Mouse (Mus musculus): ENCODE results near the gene Camkv. TPM values are rescaled to one million over a fixed set of nuclear protein-coding genes. Genes with fewer than 3 reads are reported as not detected.

Camkv gene
- polyA plus RNA-seq, 1 experiment: 459 TPM

DNA sequence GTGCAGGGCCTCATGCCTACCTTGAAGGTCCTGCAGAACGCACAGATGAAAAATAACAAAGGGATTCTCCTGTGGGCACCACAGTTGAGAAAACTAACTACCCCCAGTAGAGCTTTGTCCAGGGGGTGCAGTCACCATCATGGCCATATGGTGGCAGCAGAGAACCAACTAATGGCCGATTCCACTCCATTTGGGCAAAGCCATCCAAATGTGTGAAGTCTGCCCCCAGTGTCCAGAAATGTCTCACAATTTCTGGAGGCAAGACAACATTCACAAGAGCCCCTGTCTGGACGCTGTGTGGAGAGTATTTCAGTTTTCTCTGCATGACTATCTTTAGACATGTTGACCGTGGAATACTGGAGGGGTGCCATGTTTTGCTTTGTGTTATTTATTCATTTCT is 30.7 kb upstream of the Camkv start:
- H3K4me3 ChIP-seq (ENCODE audit: insufficient read depth, low read length): no peak overlapping the region
- no peak overlapping the region for H3K27ac ChIP-seq (ENCODE audit: insufficient read depth, low read length)
- H3K4me1 ChIP-seq (ENCODE audit: control insufficient read depth, insufficient read depth, low read length): no peaks in the 10 kb centered on the region; the same call in 1 of the 2 replicates
- TF ChIP-seq CTCF (IDR thresholded peaks at IDR 0.05; ENCODE audit: extremely low read depth, insufficient read depth, low read length) (peak; percentile 98), POLR2A (IDR thresholded peaks at IDR 0.05; ENCODE audit: extremely low read depth, insufficient read depth, low read length) (no peak)

DNA sequence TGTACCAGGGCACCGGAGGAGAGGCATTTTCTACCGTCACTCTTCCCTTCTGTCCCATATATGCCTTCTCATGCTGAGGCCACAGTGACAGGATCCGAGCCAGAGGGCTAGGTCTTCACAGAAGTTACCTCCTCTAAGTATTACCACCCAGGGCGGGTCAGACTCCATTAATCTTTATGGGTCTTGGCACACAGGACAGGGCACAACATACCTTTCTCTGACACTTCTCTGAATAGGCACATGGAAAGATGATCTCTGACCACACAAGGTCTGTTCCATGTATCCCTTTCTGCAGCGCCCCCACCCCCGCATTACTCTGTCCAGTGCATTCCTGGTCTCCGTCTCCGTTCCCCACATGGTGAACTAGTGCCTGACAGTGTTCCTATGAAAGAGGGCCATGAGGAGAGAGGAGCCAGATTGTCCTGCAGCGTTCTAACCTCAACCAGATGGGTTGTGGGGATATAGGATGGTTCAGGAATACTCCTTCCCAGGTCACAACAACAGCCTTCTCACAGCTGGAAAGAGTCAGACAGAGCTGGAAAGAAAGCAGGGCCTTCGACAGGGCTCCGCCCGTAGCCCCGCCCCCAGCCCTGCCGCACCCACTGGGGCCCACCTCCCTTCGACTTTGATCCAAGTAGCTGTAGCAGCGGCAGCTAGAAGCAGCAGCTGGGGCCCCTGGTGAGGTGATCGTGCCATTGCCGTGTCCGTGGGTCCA is 29.1 kb upstream of the Camkv start, which contains the start of gene Mst1r:
Gene Mst1r (plus strand): TSS at position 622 of the 715 bp plus-strand sequence.
- no peak for TF ChIP-seq CTCF (IDR thresholded peaks at IDR 0.05; ENCODE audit: extremely low read depth, insufficient read depth, low read length)
- no peak for TF ChIP-seq POLR2A (IDR thresholded peaks at IDR 0.05; ENCODE audit: extremely low read depth, insufficient read depth, low read length)
- Histone ChIP-seq H3K4me3 (ENCODE audit: insufficient read depth, low read length) (no peak within 1 kb of the TSS), H3K27ac (ENCODE audit: insufficient read depth, low read length) (no peak within 1 kb of the TSS), H3K4me1 (ENCODE audit: control insufficient read depth, insufficient read depth, low read length) (no peaks in the 10 kb centered on the region; the same call in 1 of the 2 replicates)

DNA sequence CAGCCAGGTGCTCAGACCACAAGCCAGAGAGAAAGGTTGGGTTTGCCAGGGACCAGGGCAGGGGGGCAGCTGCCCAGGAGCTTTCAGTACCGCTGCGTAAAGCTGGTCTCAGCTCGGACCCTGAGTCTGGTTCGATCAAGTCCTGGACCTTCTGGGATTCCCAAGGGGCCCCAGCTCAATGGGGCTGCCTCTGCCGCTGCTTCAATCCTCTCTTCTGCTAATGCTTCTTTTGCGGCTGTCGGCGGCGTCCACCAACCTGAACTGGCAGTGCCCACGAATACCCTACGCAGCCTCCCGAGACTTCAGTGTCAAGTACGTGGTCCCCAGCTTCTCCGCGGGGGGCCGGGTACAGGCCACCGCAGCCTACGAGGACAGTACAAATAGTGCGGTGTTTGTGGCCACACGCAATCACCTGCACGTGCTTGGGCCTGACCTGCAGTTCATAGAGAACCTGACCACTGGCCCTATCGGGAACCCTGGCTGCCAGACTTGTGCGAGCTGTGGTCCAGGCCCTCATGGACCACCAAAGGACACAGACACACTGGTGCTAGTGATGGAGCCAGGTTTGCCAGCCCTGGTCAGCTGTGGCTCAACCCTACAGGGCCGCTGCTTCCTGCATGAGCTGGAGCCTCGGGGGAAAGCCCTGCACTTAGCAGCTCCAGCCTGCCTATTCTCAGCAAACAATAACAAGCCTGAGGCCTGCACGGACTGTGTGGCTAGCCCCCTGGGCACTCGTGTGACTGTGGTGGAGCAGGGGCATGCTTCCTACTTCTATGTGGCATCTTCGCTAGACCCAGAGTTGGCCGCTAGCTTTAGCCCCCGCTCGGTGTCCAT is 28.3 kb upstream of the Camkv start:
- H3K27ac ChIP-seq (ENCODE audit: insufficient read depth, low read length): no peak overlapping the region
- no peak overlapping the region for H3K4me3 ChIP-seq (ENCODE audit: insufficient read depth, low read length)
- no peak for TF ChIP-seq CTCF (IDR thresholded peaks at IDR 0.05; ENCODE audit: extremely low read depth, insufficient read depth, low read length)
- TF ChIP-seq POLR2A (IDR thresholded peaks at IDR 0.05; ENCODE audit: extremely low read depth, insufficient read depth, low read length): no peak
- no peaks in the 10 kb centered on the region; the same call in 1 of the 2 replicates for H3K4me1 ChIP-seq (ENCODE audit: control insufficient read depth, insufficient read depth, low read length)

DNA sequence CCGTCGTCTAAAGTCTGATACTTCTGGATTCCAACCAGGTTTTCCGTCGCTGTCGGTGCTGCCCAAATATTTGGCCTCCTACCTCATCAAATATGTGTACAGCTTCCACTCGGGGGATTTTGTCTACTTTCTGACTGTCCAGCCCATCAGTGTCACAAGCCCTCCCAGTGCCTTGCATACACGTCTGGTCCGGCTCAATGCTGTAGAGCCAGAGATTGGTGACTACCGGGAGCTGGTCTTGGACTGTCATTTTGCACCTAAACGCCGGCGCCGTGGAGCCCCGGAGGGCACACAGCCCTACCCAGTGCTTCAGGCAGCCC is 27.7 kb upstream of the Camkv start:
- H3K27ac ChIP-seq (ENCODE audit: insufficient read depth, low read length): no peak overlapping the region
- H3K4me1 ChIP-seq (ENCODE audit: control insufficient read depth, insufficient read depth, low read length): no peaks in the 10 kb centered on the region; the same call in 1 of the 2 replicates
- TF ChIP-seq CTCF (IDR thresholded peaks at IDR 0.05; ENCODE audit: extremely low read depth, insufficient read depth, low read length): no peak
- no peak for TF ChIP-seq POLR2A (IDR thresholded peaks at IDR 0.05; ENCODE audit: extremely low read depth, insufficient read depth, low read length)
- no peak overlapping the region for H3K4me3 ChIP-seq (ENCODE audit: insufficient read depth, low read length)

DNA sequence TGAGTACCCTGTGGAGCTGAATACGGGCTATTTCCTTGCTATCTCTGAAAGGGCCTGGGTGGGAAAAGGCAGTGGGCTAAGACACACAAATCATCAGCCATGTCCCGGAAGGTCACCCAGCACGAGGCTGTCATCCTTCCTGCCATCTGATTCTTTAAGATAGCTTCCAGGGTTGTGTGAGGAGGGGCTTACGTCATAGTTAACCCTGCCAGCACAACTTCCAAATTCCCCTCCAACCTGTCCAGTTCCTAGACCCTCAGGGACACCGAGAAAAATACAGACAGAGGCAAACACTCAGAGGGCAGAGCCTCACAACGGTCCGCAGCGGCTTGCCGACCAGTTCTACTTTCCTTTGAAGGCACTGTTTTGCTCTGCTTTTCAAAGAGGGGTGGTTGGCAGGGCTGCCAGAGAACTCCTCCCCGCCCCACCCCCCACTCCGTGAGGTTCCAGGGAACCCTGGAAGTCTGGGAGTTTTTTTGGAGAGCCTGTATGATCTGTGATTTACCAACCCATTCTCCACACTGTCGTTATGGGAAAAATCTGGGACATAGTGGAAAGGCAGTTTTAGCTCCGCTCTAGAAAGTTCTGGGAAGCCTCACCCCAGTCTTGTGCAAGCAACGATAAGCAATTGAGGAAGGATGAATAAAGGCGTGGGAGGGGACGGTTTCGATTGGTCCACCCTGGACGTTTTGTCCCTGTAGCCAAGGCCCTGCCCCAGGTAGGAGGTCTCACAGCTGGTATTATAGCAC is 26.9 kb upstream of the Camkv start:
- no peaks in the 10 kb centered on the region; the same call in 1 of the 2 replicates for H3K4me1 ChIP-seq (ENCODE audit: control insufficient read depth, insufficient read depth, low read length)
- H3K27ac ChIP-seq (ENCODE audit: insufficient read depth, low read length): no peak overlapping the region
- no peak overlapping the region for H3K4me3 ChIP-seq (ENCODE audit: insufficient read depth, low read length)
- TF ChIP-seq POLR2A (IDR thresholded peaks at IDR 0.05; ENCODE audit: extremely low read depth, insufficient read depth, low read length) (no peak), CTCF (IDR thresholded peaks at IDR 0.05; ENCODE audit: extremely low read depth, insufficient read depth, low read length) (no peak)

DNA sequence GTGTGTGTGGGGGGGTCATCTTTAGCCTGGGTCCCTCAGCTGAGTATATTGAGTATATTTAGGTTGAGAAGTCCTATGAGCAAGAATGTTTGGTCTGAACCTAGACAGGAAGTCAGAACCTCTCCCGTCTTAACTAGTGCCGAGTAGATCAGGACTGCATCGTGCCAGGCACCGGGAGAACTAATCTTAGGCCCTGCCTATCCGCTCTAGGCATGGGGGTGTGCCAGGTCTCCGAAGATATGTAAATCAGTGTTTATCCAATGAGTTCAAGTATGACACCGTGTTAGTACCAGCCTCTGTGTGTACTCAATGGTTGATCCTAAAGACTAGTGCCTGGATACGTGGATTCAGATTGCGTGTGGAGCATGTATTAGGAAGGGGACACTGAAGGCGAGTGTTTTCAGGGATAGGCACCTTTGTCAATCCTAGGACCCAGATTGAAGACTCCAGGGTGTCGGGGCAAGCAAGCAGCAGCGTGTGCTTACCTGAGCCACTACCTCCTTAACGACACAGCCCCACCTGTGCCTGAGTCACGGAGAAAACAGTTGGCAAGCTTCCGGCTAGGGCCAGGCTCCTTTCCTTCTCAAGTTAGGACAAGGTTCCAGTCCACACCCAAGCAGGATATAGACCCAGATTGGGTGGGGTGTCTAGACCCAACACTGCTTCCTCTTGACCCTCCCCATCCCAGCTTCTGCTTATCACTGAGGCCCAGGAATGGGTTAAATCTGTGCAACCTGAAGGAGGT is 25.3 kb upstream of the Camkv start:
- no peak overlapping the region for H3K4me3 ChIP-seq (ENCODE audit: insufficient read depth, low read length)
- no peak overlapping the region for H3K27ac ChIP-seq (ENCODE audit: insufficient read depth, low read length)
- TF ChIP-seq POLR2A (IDR thresholded peaks at IDR 0.05; ENCODE audit: extremely low read depth, insufficient read depth, low read length) (no peak), CTCF (IDR thresholded peaks at IDR 0.05; ENCODE audit: extremely low read depth, insufficient read depth, low read length) (no peak)
- no peaks in the 10 kb centered on the region for H3K4me1 ChIP-seq (ENCODE audit: control insufficient read depth, insufficient read depth, low read length)

DNA sequence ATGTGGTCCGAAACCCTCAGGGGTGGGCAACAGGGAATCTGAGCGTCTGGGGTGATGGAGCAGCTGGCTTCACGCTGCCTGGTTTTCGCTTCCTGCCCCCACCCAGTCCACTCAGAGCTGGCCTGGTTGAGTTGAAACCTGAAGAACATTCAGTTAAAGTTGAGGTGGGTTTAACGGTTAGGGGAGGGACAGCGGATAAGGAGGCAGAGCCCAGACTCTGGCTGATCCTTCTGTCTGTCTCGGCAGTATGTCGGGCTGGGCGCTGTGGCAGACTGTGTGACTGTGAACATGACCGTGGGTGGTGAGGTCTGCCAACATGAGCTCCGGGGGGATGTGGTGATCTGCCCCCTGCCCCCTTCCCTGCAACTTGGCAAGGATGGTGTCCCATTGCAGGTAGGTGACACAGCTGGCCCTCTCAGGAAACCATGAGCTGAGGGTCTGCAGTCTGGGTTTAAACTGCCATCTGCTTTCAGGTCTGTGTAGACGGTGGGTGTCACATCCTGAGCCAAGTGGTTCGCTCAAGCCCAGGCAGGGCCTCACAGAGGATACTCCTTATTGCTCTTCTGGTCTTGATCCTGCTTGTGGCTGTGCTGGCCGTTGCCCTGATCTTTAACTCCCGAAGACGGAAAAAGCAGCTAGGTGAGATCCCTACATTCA is 20.6 kb upstream of the Camkv start:
- no peak overlapping the region for H3K4me3 ChIP-seq (ENCODE audit: insufficient read depth, low read length)
- H3K27ac ChIP-seq (ENCODE audit: insufficient read depth, low read length): no peak overlapping the region
- TF ChIP-seq POLR2A (IDR thresholded peaks at IDR 0.05; ENCODE audit: extremely low read depth, insufficient read depth, low read length) (no peak), CTCF (IDR thresholded peaks at IDR 0.05; ENCODE audit: extremely low read depth, insufficient read depth, low read length) (no peak)

DNA sequence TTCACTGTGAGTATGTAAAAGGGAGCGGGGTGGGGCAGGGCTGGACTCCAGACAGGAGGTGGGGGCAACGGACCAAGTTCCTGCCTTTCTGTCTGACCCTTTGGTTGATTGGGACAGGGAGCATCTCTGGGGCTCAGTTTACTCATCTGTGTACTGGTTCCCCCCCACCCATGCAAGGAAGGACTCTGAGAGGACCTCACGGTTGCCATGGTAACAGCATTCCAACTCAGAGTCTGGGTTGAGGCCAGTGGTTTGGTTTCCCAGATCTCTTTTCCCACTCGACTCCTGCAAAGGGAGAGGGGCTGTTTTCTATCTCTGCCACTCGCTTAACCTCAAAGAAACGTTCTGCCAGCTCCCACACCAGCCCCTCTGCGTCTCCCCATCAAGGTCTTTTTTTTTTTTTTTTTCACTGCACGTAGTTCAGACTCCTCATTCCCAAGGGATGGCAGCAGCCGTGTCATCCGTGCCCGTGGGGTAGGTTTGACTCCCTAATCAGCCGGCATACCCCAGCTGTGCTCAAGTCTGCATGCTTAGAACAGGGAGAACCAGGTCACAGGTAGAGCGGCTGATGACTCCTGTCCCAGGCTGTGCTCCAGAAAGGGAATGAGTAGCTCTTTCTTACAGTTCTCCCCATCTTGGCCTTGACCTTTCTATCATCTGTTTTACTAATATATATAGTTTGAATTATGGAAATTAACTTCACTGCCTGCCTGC is 17.4 kb upstream of the Camkv start:
- H3K4me3 ChIP-seq (ENCODE audit: insufficient read depth, low read length): no peak overlapping the region
- H3K4me1 ChIP-seq (ENCODE audit: control insufficient read depth, insufficient read depth, low read length): peaks cover 6% of the 10 kb centered on the region; the same call in 1 of the 2 replicates
- no peak for TF ChIP-seq POLR2A (IDR thresholded peaks at IDR 0.05; ENCODE audit: extremely low read depth, insufficient read depth, low read length)
- H3K27ac ChIP-seq (ENCODE audit: insufficient read depth, low read length): no peak overlapping the region

More for the DNA sequence above, 20.6 kb upstream of the Camkv start:
- peaks cover 6% of the 10 kb centered on the region; the same call in 1 of the 2 replicates for H3K4me1 ChIP-seq (ENCODE audit: control insufficient read depth, insufficient read depth, low read length)
